ENCODE assay signal across 1 mouse cellular context in the genomic region with DNA sequence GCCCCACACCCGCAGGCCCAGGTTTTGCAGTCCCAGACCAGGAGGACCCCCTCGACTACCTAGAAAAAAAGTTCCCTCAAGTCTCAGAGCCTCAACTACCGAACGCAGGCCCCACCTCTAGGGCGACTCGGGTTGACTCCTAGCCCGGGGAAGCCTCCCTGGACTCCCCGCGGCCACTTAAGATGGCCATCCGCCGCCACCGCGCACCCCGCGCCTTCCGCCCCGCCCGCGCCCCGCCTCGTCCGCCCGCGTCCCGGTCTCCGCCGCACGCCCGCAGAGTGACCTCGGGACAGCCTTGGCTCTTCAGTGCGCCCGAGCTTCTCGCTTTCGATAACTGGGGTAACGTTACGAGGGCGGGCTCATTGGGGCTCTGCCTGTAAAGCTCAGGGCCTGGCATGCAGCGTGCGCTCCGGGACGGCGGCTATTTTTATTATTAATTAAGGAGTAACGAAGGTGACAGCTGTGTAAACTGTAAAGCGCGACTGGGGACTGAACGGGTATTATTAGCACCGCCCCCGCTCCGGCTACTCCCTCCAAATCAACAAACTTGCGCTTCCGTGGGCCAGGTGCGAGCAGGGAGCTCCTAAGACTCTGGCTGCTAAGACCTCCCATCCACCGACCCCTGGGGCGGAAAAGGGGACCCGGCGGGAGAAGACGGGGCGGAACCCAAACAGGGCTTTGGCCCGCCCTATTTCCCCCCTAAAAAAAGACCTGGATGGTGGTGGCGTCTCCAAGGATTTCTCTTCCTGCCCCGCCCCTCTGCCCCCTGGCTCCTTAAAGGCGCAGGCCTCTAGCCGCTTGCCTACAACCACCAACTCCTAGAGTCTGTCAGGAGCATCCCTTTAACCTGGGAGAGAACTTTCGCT.
TF ChIP-seq lines count a peak whose summit lies in the region.

A gene (minus strand): TSS at position 624 of the 866 bp plus-strand sequence.

TF ChIP-seq in CH12.LX, 34 proteins besides CTCF, POLR2A, EP300 and RAD21 (continued from another document):
- TF ChIP-seq ETS1 (conservative IDR thresholded peaks at IDR 0.05; ENCODE audit: low read depth, low read length) (no peak), HCFC1 (IDR thresholded peaks at IDR 0.05; ENCODE audit: low read depth, low read length) (0 out of 2 replicates have a peak, but pooled peaks have one; percentile 11), CHD1 (IDR thresholded peaks at IDR 0.05; ENCODE audit: low read depth, low read length) (no peak), SMC3 (IDR thresholded peaks at IDR 0.05; ENCODE audit: low read depth, low read length) (no peak), NELFE (IDR thresholded peaks at IDR 0.05; ENCODE audit: low read depth, low read length) (peak; percentile 8; the same call in 1 of the 2 replicates), MAFK (IDR thresholded peaks at IDR 0.05; ENCODE audit: insufficient replicate concordance, low read length) (no peak), MAX (IDR thresholded peaks at IDR 0.05; ENCODE audit: low read length) (no peak), MEF2A (IDR thresholded peaks at IDR 0.05; ENCODE audit: borderline replicate concordance, low read depth, low read length) (no peak), KAT2A (IDR thresholded peaks at IDR 0.05; ENCODE audit: insufficient replicate concordance, low read length) (no peak), TCF12 (IDR thresholded peaks at IDR 0.05; ENCODE audit: low read depth, low read length) (peak; percentile 29; the same call in 1 of the 2 replicates), ELF1 (IDR thresholded peaks at IDR 0.05; ENCODE audit: low read depth, low read length) (peak; percentile 58), MXI1 (IDR thresholded peaks at IDR 0.05; ENCODE audit: low read depth, low read length) (no peak; the same call in 1 of the 2 replicates), JUND (conservative IDR thresholded peaks at IDR 0.05; ENCODE audit: low read depth, low read length) (no peak), GABPA (IDR thresholded peaks at IDR 0.05; ENCODE audit: insufficient replicate concordance, low read depth, low read length) (no peak), MAZ (IDR thresholded peaks at IDR 0.05; ENCODE audit: low read depth, low read length) (0 out of 2 replicates have a peak, but pooled peaks have one; percentile 36), ZC3H11A (IDR thresholded peaks at IDR 0.05; ENCODE audit: low read depth, low read length) (no peak), UBTF (IDR thresholded peaks at IDR 0.05; ENCODE audit: low read depth, low read length) (no peak), ZKSCAN1 (IDR thresholded peaks at IDR 0.05; ENCODE audit: borderline replicate concordance, low read depth, low read length) (no peak), SIN3A (IDR thresholded peaks at IDR 0.05; ENCODE audit: low read length) (peak; percentile 62)
